Mouse (Mus musculus): ENCODE measurements around the gene Rbpjl. TPM values are rescaled to one million over a fixed set of nuclear protein-coding genes. Genes with fewer than 3 reads are reported as not detected.

The Rbpjl gene
- polyA plus RNA-seq, 1 experiment from 2014 or later, result 0.11 TPM

- Histone ChIP-seq H3K4me2 (ENCODE audit: low read depth, low read length) (no peak overlapping the region), H3K9ac (replicated peaks; ENCODE audit: low read depth, low read length) (no peak overlapping the region), H3K9me3 (ENCODE audit: control insufficient read depth, low read length) (no peaks in the 10 kb centered on the region), H3K36me3 (ENCODE audit: control insufficient read depth, insufficient read depth, low read length) (no peaks in the 10 kb centered on the region), H3K4me3 (ENCODE audit: low read depth, low read length) (no peak overlapping the region), H3K4me1 (ENCODE audit: control insufficient read depth, insufficient read depth, low read length) (no peaks in the 10 kb centered on the region), H3K27me3 (ENCODE audit: control insufficient read depth, insufficient read depth, low read length) (no peaks in the 10 kb centered on the region), H3K27ac (ENCODE audit: low read depth, low read length) (no peak overlapping the region)
- 73% methylated on average over 7 of the region's 7 CpGs for WGBS
- ATAC-seq (ENCODE audit: low read depth), result no peak
Measured at GRCm38 (mm10) chr2:164453887-164454500, 51.1 kb downstream of the Rbpjl start.

- H3K9ac ChIP-seq (replicated peaks; ENCODE audit: low read depth, low read length), result no peak overlapping the region
- 83% methylated on average over 10 of the region's 10 CpGs for WGBS
- H3K36me3 ChIP-seq (ENCODE audit: control insufficient read depth, insufficient read depth, low read length), result no peaks in the 10 kb centered on the region
Measured at GRCm38 (mm10) chr2:164454846-164455245, 51.9 kb downstream of the Rbpjl start.

GRCm38 (mm10) chr2:164455421-164456190 is 52.7 kb downstream of the Rbpjl start:
- WGBS, result 75% methylated on average over 6 of the region's 6 CpGs
- ATAC-seq (ENCODE audit: low read depth), result no peak
- Histone ChIP-seq H3K36me3 (ENCODE audit: control insufficient read depth, insufficient read depth, low read length) (no peaks in the 10 kb centered on the region), H3K9ac (replicated peaks; ENCODE audit: low read depth, low read length) (no peak overlapping the region), H3K4me2 (ENCODE audit: low read depth, low read length) (no peak overlapping the region), H3K9me3 (ENCODE audit: control insufficient read depth, low read length) (no peaks in the 10 kb centered on the region), H3K4me3 (ENCODE audit: low read depth, low read length) (no peak overlapping the region), H3K27ac (ENCODE audit: low read depth, low read length) (no peak overlapping the region), H3K4me1 (ENCODE audit: control insufficient read depth, insufficient read depth, low read length) (no peaks in the 10 kb centered on the region), H3K27me3 (ENCODE audit: control insufficient read depth, insufficient read depth, low read length) (no peaks in the 10 kb centered on the region)

More at GRCm38 (mm10) chr2:164454846-164455245, 51.9 kb downstream of the Rbpjl start:
- Histone ChIP-seq H3K9me3 (ENCODE audit: control insufficient read depth, low read length) (no peaks in the 10 kb centered on the region), H3K4me1 (ENCODE audit: control insufficient read depth, insufficient read depth, low read length) (no peaks in the 10 kb centered on the region), H3K4me2 (ENCODE audit: low read depth, low read length) (no peak overlapping the region), H3K27ac (ENCODE audit: low read depth, low read length) (no peak overlapping the region), H3K4me3 (ENCODE audit: low read depth, low read length) (no peak overlapping the region), H3K27me3 (ENCODE audit: control insufficient read depth, insufficient read depth, low read length) (no peaks in the 10 kb centered on the region)
- no peak for ATAC-seq (ENCODE audit: low read depth)

DNA sequence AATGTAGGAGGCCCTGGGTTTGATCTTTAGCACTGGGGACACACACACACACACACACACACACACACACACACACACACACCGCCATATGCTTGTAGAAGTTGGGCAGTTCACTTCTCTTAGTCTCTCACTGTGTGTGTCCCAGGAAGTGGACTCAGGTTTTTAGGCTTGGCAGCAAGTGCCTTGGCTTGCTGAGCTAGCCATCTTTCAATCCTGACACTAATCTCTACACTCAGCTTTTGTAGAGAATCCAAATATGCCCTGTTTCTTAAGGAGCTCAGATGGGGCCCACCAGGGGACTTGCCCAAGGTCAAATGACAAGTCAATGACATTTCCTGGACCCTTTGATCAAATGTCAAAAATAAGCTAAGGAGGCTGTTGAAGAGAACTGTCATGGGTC is 53.5 kb downstream of the Rbpjl start:
- Histone ChIP-seq H3K9ac (replicated peaks; ENCODE audit: low read depth, low read length) (no peak overlapping the region), H3K9me3 (ENCODE audit: control insufficient read depth, low read length) (no peaks in the 10 kb centered on the region), H3K27ac (ENCODE audit: low read depth, low read length) (no peak overlapping the region), H3K36me3 (ENCODE audit: control insufficient read depth, insufficient read depth, low read length) (no peaks in the 10 kb centered on the region), H3K4me2 (ENCODE audit: low read depth, low read length) (peak overlapping the region; percentile 18; the same call in 1 of the 2 replicates), H3K4me1 (ENCODE audit: control insufficient read depth, insufficient read depth, low read length) (no peaks in the 10 kb centered on the region), H3K27me3 (ENCODE audit: control insufficient read depth, insufficient read depth, low read length) (no peaks in the 10 kb centered on the region), H3K4me3 (ENCODE audit: low read depth, low read length) (no peak overlapping the region)
- no peak for ATAC-seq (ENCODE audit: low read depth)
- 90% methylated on average over 1 of the region's 1 CpGs for WGBS

GRCm38 (mm10) chr2:164456864-164457300 is 53.9 kb downstream of the Rbpjl start, which contains the start of gene Sys1:
Gene Sys1 (plus strand): TSS chr2:164456964.
- no peak within 1 kb of the TSS for H3K27ac ChIP-seq (ENCODE audit: low read depth, low read length)
- H3K9ac ChIP-seq (replicated peaks; ENCODE audit: low read depth, low read length), result peak within 1 kb of the TSS; percentile 34

DNA sequence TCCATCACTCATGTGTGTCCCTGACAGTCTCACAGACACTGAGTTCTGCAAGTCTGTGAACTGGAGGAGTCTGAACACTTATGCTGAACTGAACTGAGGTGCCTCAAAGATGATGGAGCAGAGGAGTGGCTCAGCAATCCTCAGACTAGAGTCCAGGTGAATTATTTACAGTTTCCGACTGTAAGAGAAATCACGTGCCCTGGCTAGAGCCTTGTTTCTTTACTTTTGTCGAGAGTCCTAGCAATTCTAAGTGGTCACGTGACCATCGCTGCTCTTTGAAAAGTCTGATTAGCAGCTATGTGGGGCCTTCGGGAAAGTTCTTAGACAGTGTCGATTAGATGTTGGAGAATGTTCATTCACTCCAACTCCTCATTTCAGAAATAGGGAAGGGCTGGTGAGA is 55.0 kb downstream of the Rbpjl start:
- H3K27ac ChIP-seq (ENCODE audit: low read depth, low read length), result no peak overlapping the region
- peaks cover 10% of the 10 kb centered on the region for H3K4me1 ChIP-seq (ENCODE audit: control insufficient read depth, insufficient read depth, low read length)
- no peak for ATAC-seq (ENCODE audit: low read depth)
- no peak overlapping the region for H3K4me3 ChIP-seq (ENCODE audit: low read depth, low read length)
- H3K4me2 ChIP-seq (ENCODE audit: low read depth, low read length), result no peak overlapping the region
- no peaks in the 10 kb centered on the region for H3K27me3 ChIP-seq (ENCODE audit: control insufficient read depth, insufficient read depth, low read length)
- H3K9me3 ChIP-seq (ENCODE audit: control insufficient read depth, low read length), result no peaks in the 10 kb centered on the region
- 54% methylated on average over 7 of the region's 7 CpGs for WGBS
- no peaks in the 10 kb centered on the region for H3K36me3 ChIP-seq (ENCODE audit: control insufficient read depth, insufficient read depth, low read length)
- no peak overlapping the region for H3K9ac ChIP-seq (replicated peaks; ENCODE audit: low read depth, low read length)

More at GRCm38 (mm10) chr2:164456864-164457300, 53.9 kb downstream of the Rbpjl start, which contains the start of gene Sys1:
- Histone ChIP-seq H3K9me3 (ENCODE audit: control insufficient read depth, low read length) (no peaks in the 10 kb centered on the region), H3K27me3 (ENCODE audit: control insufficient read depth, insufficient read depth, low read length) (no peaks in the 10 kb centered on the region), H3K36me3 (ENCODE audit: control insufficient read depth, insufficient read depth, low read length) (no peaks in the 10 kb centered on the region), H3K4me2 (ENCODE audit: low read depth, low read length) (peak within 1 kb of the TSS; percentile 18; the same call in 1 of the 2 replicates), H3K4me3 (ENCODE audit: low read depth, low read length) (no peak within 1 kb of the TSS), H3K4me1 (ENCODE audit: control insufficient read depth, insufficient read depth, low read length) (peaks cover 4% of the 10 kb centered on the region)
- under 1% methylated on average over 7 of the region's 7 CpGs for WGBS
- no peak for ATAC-seq (ENCODE audit: low read depth)

- Histone ChIP-seq H3K4me1 (ENCODE audit: control insufficient read depth, insufficient read depth, low read length) (peaks cover 10% of the 10 kb centered on the region), H3K4me2 (ENCODE audit: low read depth, low read length) (no peak overlapping the region), H3K27me3 (ENCODE audit: control insufficient read depth, insufficient read depth, low read length) (no peaks in the 10 kb centered on the region), H3K9ac (replicated peaks; ENCODE audit: low read depth, low read length) (no peak overlapping the region), H3K36me3 (ENCODE audit: control insufficient read depth, insufficient read depth, low read length) (no peaks in the 10 kb centered on the region), H3K4me3 (ENCODE audit: low read depth, low read length) (no peak overlapping the region), H3K27ac (ENCODE audit: low read depth, low read length) (no peak overlapping the region), H3K9me3 (ENCODE audit: control insufficient read depth, low read length) (no peaks in the 10 kb centered on the region)
- no peak for ATAC-seq (ENCODE audit: low read depth)
- WGBS, result 90% methylated on average over 8 of the region's 8 CpGs
Measured at GRCm38 (mm10) chr2:164458535-164458934, 55.6 kb downstream of the Rbpjl start.

- peak within 1 kb of the TSS; percentile 93 for H3K27ac ChIP-seq (ENCODE audit: low read depth, low read length)
- H3K9ac ChIP-seq (replicated peaks; ENCODE audit: low read depth, low read length), result peak within 1 kb of the TSS; percentile 87
- peaks cover 18% of the 10 kb centered on the region; the same call in 1 of the 2 replicates for H3K36me3 ChIP-seq (ENCODE audit: control insufficient read depth, insufficient read depth, low read length)
- peaks cover 10% of the 10 kb centered on the region for H3K4me1 ChIP-seq (ENCODE audit: control insufficient read depth, insufficient read depth, low read length)
- no peaks in the 10 kb centered on the region for H3K9me3 ChIP-seq (ENCODE audit: control insufficient read depth, low read length)
- H3K27me3 ChIP-seq (ENCODE audit: control insufficient read depth, insufficient read depth, low read length), result no peaks in the 10 kb centered on the region
- peak; percentile 99 for ATAC-seq (ENCODE audit: low read depth)
- peak within 1 kb of the TSS; percentile 77 for H3K4me2 ChIP-seq (ENCODE audit: low read depth, low read length)
- peak within 1 kb of the TSS; percentile 88 for H3K4me3 ChIP-seq (ENCODE audit: low read depth, low read length)
- WGBS, result under 1% methylated on average over 56 of the region's 79 CpGs
Measured at GRCm38 (mm10) chr2:164460745-164461551, 58.0 kb downstream of the Rbpjl start, which contains the start of gene Gm20458. Gene Gm20458 (plus strand): TSS chr2:164460967.

Data from neural tube, embryonic 14.5 days (tissue).